Mouse (Mus musculus) CH12.LX (cell line): ENCODE data around the gene Ccdc155. TPM values are rescaled to one million over a fixed set of nuclear protein-coding genes. Genes with fewer than 3 reads are reported as not detected.

ENCODE experiments used
- DNase-seq: peaks from one replicate; pipeline ENCODE4 v3.0.0-alpha.2; 2013; ENCODE audit errors: extremely low read depth
- H3K27ac ChIP-seq: 2 replicates; pipeline ENCODE4 v1.5.1; 2012; ENCODE audit warnings: low read depth, mild to moderate bottlenecking, control low read depth, moderate library complexity; ENCODE audit not compliant: insufficient read depth
- H3K27me3 ChIP-seq: replicated peaks from 2 replicates; pipeline ENCODE3; 2012; ENCODE audit warnings: inconsistent platforms
- H3K36me3 ChIP-seq, 2 experiments: replicated peaks in 1 of 2; 2 replicates each; pipeline versions ENCODE3 to v1.6.1; 2012; ENCODE audit warnings: inconsistent platforms in 1 of 2, low read length in 1 of 2, mild to moderate bottlenecking in 1 of 2, mixed read lengths in 1 of 2, moderate library complexity in 1 of 2; ENCODE audit not compliant: control insufficient read depth in 1 of 2, insufficient read depth in 1 of 2
- H3K4me1 ChIP-seq, 2 experiments: 2 replicates each; pipeline ENCODE4 v1.6.1; 2012; ENCODE audit warnings: inconsistent platforms in 1 of 2, moderate library complexity in 1 of 2; ENCODE audit not compliant: insufficient read depth in 2 of 2, control insufficient read depth in 1 of 2
- H3K4me2 ChIP-seq: 2 replicates; pipeline ENCODE4 v1.6.1; 2012; ENCODE audit warnings: low read depth, mild to moderate bottlenecking, control low read depth; ENCODE audit not compliant: poor library complexity, insufficient read depth, severe bottlenecking
- H3K4me3 ChIP-seq, 3 experiments: fragments of 150-350 bp in 1 of 3; sonication (generic) in 1 of 3; replicated peaks in 1 of 3; 2 replicates each; pipeline versions ENCODE3 to v1.5.1; 2011 to 2012; ENCODE audit warnings: low read depth in 2 of 3, low read length in 2 of 3, mild to moderate bottlenecking in 2 of 3, moderate library complexity in 2 of 3, control low read depth in 1 of 3, improper control_type of control experiment in 1 of 3, inconsistent platforms in 1 of 3, mixed read lengths in 1 of 3; ENCODE audit not compliant: poor library complexity in 1 of 3
- H3K79me2 ChIP-seq: replicated peaks from 2 replicates; pipeline ENCODE4 v1.6.1; 2012; ENCODE audit warnings: mild to moderate bottlenecking, moderate library complexity; ENCODE audit not compliant: control insufficient read depth, poor library complexity, insufficient read depth, severe bottlenecking; ENCODE audit errors: extremely low read depth
- H3K9ac ChIP-seq: 2 replicates; pipeline ENCODE4 v1.6.1; 2012; ENCODE audit warnings: low read depth, mild to moderate bottlenecking, control low read depth, moderate library complexity; ENCODE audit not compliant: insufficient read depth
- H3K9me3 ChIP-seq: replicated peaks from 2 replicates; pipeline ENCODE3; 2012; ENCODE audit warnings: low read length, inconsistent platforms, mixed read lengths
- EP300 ChIP-seq: IDR thresholded peaks from 2 replicates; pipeline ENCODE4 v1.6.1; 2011; ENCODE audit warnings: low read length, improper control_type of control experiment
- ETS1 ChIP-seq: conservative IDR thresholded peaks from 2 replicates; pipeline ENCODE4 v1.6.1; 2012; ENCODE audit warnings: low read depth, mild to moderate bottlenecking, inconsistent platforms, low read length, improper control_type of control experiment, moderate library complexity
- GABPA ChIP-seq: IDR thresholded peaks from 2 replicates; pipeline ENCODE4 v1.6.1; 2012; ENCODE audit warnings: low read depth, low read length, improper control_type of control experiment, inconsistent platforms; ENCODE audit not compliant: insufficient replicate concordance
- JUN ChIP-seq: IDR thresholded peaks from 2 replicates; pipeline ENCODE4 v1.6.1; 2011; ENCODE audit warnings: low read depth, mild to moderate bottlenecking, low read length, improper control_type of control experiment, moderate library complexity; ENCODE audit not compliant: insufficient read depth
- MXI1 ChIP-seq: IDR thresholded peaks from 2 replicates; pipeline ENCODE4 v1.6.1; 2011; ENCODE audit warnings: mild to moderate bottlenecking, low read depth, low read length, improper control_type of control experiment
- MYC ChIP-seq: IDR thresholded peaks from 2 replicates; pipeline ENCODE4 v1.6.1; 2011; ENCODE audit warnings: low read depth, mild to moderate bottlenecking, improper control_type of control experiment, low read length
- NELFE ChIP-seq: IDR thresholded peaks from 2 replicates; pipeline ENCODE4 v1.6.1; 2011; ENCODE audit warnings: low read depth, low read length, improper control_type of control experiment
- RCOR1 ChIP-seq: conservative IDR thresholded peaks from 2 replicates; pipeline ENCODE4 v1.6.1; 2012; ENCODE audit warnings: low read depth, mild to moderate bottlenecking, inconsistent platforms, low read length, improper control_type of control experiment
- SMC3 ChIP-seq: IDR thresholded peaks from 2 replicates; pipeline ENCODE4 v1.6.1; 2011; ENCODE audit warnings: low read depth, low read length, improper control_type of control experiment
- TBP ChIP-seq: conservative IDR thresholded peaks from 2 replicates; pipeline ENCODE4 v1.6.1; 2011; ENCODE audit warnings: low read depth, low read length, improper control_type of control experiment
- TCF12 ChIP-seq: IDR thresholded peaks from 2 replicates; pipeline ENCODE4 v1.6.1; 2014; ENCODE audit warnings: low read depth, mild to moderate bottlenecking, inconsistent platforms, low read length, improper control_type of control experiment
- UBTF ChIP-seq: IDR thresholded peaks from 2 replicates; pipeline ENCODE4 v1.6.1; 2012; ENCODE audit warnings: low read depth, mild to moderate bottlenecking, inconsistent platforms, low read length, improper control_type of control experiment, moderate library complexity
- USF1 ChIP-seq: IDR thresholded peaks from 2 replicates; pipeline ENCODE4 v1.6.1; 2014; ENCODE audit warnings: low read depth, mild to moderate bottlenecking, inconsistent platforms, low read length, improper control_type of control experiment
- USF2 ChIP-seq: conservative IDR thresholded peaks from 2 replicates; pipeline ENCODE4 v1.6.1; 2011; ENCODE audit warnings: low read depth, low read length, improper control_type of control experiment
- ZC3H11A ChIP-seq: IDR thresholded peaks from 2 replicates; pipeline ENCODE4 v1.6.1; 2012; ENCODE audit warnings: low read depth, mild to moderate bottlenecking, inconsistent platforms, low read length, improper control_type of control experiment
- ZMIZ1 ChIP-seq: IDR thresholded peaks from 2 replicates; pipeline ENCODE4 v1.6.1; 2012; ENCODE audit warnings: low read depth, mild to moderate bottlenecking, inconsistent platforms, low read length, improper control_type of control experiment
- ZNF384 ChIP-seq: IDR thresholded peaks from 2 replicates; pipeline ENCODE4 v1.6.1; 2012; ENCODE audit warnings: low read depth, low read length, improper control_type of control experiment, inconsistent platforms
- dilution Hi-C: fragments of 300-500 bp; cut with MboI; formaldehyde crosslinking; loops from 2 replicates; pipeline ENCODE4 v1.14.3; 2020; ENCODE audit warnings: low sequenced_read_pairs; ENCODE audit not compliant: extremely low pct_unique_long_range_greater_than_20kb, extremely low pct_ligation_motif_present
- in situ Hi-C: fragments of 300-500 bp; cut with MboI; formaldehyde crosslinking; loops from 3 replicates; pipeline ENCODE4 v1.14.3; 2019; ENCODE audit warnings: low sequenced_read_pairs, low pct_ligation_motif_present, low pct_unique_long_range_greater_than_20kb, mixed read lengths
- polyA plus RNA-seq: library from polyadenylated mRNA; unstranded; fragments of >175 nt; gene quantifications from 2 replicates; pipeline ENCODE4 v1.2.1, GENCODE M21; 2012; ENCODE audit warnings: low read depth; ENCODE audit not compliant: insufficient read length
- total RNA-seq, 2 experiments: library from RNA; depleted of rRNA; stranded (reverse); fragments of 300-350 nt in 1 of 2; fragments of >200 nt in 1 of 2; gene quantifications; 2 replicates each; pipeline ENCODE4 v1.2.3; 2012 to 2014

Ccdc155 gene
- total and polyA plus RNA-seq, 3 experiments, result not detected

GRCm38 (mm10) chr7:45138403-45138802, 66.3 kb downstream of the Ccdc155 start:
- TF ChIP-seq JUN (no peak), TBP (0 out of 2 replicates have a peak, but pooled peaks have one; percentile 24), ZMIZ1 (no peak)
- dilution Hi-C loops, result no loop called here
- no peak overlapping the region for H3K27ac ChIP-seq
- no peaks in the 10 kb centered on the region for H3K27me3 ChIP-seq
- H3K4me1 ChIP-seq, result peaks cover 5 to 34% of the 10 kb centered on the region in 2 experiments
- H3K9ac ChIP-seq, result no peak overlapping the region
- H3K36me3 ChIP-seq, result peaks cover 6 to 33% of the 10 kb centered on the region in 2 experiments
- no peak for DNase-seq
- no peak overlapping the region for H3K4me3 ChIP-seq
- H3K4me2 ChIP-seq, result no peak overlapping the region
- peaks cover under 1% of the 10 kb centered on the region for H3K9me3 ChIP-seq
- no peaks in the 10 kb centered on the region for H3K79me2 ChIP-seq
- in situ Hi-C loops, result no loop called here

- TF ChIP-seq ZC3H11A (no peak), RCOR1 (no peak), MYC (no peak), SMC3 (no peak), TCF12 (no peak), NELFE (no peak), GABPA (no peak), ZNF384 (no peak), USF1 (no peak), ZMIZ1 (no peak), UBTF (no peak), EP300 (no peak), ETS1 (no peak), USF2 (no peak), JUN (no peak), MXI1 (no peak)
- Histone ChIP-seq H3K4me1 (peaks cover 5 to 34% of the 10 kb centered on the region in 2 experiments), H3K4me3 (no peak overlapping the region), H3K36me3 (peaks cover under 1 to 25% of the 10 kb centered on the region in 2 experiments), H3K79me2 (no peaks in the 10 kb centered on the region), H3K4me2 (no peak overlapping the region), H3K9ac (no peak overlapping the region), H3K9me3 (peaks cover 3% of the 10 kb centered on the region), H3K27ac (no peak overlapping the region), H3K27me3 (no peaks in the 10 kb centered on the region)
- dilution Hi-C loops (no loop called here), in situ Hi-C loops (no loop called here)
- DNase-seq, result no peak
Measured at GRCm38 (mm10) chr7:45137171-45138006, 67.3 kb downstream of the Ccdc155 start.
